Mouse (Mus musculus): ENCODE results near the gene Car2.
A peak's percentile ranks its signal among the peaks of the same experiment; 100 is the strongest.

Car2 gene

DNA sequence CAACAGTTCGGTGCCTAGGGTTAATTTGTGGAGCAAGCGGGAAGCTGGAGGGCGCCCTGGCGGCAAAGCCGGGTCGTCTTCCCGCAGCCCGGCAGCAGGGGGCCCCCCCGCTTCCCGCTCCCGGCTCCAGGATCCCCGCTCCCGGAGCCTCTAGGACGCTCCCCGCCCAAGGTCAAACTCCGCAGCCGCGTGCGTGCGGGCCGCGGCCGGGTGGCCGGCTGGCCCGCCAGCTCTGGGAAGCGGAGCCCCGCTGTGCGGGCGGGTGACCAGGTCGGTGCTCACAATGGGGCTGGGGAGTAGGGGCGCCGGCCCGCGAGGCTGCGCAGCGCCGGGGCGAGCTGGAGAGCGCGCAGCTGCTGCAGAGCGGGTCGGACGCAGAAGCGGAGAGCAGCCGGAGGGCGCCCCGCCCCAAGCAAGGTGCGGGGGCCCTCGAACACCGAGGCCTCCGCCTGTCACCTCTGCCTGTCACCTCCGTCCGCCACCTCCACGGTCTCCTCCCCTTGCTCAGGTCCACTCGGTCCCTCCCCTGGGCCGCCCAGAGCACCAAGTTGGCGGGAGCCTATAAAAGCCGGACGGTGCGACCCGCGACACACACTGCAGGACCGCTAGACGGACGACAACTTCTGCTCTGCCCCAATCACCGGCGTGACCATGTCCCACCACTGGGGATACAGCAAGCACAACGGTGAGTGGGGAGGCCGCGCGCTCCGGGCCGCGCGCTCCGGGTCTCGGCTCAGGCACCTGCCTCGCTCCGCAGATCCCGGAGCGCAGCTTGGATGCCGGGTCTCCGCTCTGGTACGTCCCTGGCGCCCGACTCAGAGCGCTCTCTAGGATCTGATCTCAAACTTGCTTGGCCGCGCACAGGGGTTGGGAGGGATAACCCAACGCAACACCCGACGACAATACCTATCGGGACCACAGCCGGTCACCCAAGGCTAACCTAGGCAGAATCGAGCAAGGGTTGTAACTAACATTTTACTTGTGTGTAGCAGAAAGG, at the start of gene Car2:
Car2 (plus strand) TSS at position 172 of the 997 bp plus-strand sequence.
- DNase-seq (ENCODE audit: low spot score in 2 of 2), result peak; percentile 50 to 52

DNA sequence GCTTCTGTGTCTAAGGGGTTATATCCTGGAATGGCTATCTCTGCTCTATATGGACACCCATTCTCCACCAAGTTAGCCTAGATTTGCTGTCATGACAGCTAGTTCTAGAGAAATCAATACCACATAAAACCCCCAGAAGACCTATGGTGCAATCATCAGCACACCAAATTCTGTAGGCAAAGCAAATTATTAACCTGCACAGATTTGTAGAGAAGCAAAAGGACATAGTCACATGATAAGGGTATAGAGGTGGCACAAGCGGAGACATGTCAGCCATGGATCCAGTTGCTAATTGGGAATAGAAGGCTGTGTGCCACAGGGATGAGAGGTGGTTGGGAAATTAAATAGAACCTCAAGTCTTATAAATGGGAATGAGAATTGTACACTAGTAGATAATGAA, 47.1 kb upstream of the Car2 start:
- DNase-seq (ENCODE audit: low spot score in 2 of 2), result no peak

GRCm38 (mm10) chr3:14839466-14840118, 46.5 kb upstream of the Car2 start:
- DNase-seq (ENCODE audit: low spot score in 2 of 2), result no peak

DNA sequence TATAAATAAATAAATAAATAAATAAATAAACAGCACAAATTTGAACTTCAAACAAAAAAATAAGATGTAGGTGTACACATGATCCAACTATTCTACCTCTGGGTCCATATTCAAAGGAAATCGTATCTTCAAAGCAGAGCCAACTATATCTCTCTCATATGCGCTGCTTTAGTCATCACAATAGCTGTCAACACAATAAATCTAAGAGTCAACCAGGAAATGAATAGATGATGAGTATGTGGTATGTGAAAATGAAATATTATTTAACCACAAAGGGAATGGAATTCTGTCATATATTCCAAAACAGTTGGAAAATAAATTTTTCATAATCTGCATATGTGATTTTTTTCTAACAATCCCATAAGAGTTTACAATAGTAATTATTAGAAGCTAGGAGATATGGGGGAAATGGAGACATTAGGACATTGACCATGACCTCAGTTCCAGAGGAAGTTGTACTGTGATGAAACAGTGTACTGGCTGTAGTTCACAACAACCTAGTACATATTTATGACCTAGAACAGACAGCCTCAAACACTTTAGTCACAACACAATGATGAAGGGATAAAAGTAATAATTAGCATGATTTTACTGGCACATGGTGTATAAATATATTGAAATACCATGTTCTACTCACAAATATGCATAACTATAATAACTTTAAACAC, 37.4 kb upstream of the Car2 start:
- no peak for DNase-seq (ENCODE audit: low spot score in 2 of 2)

DNA sequence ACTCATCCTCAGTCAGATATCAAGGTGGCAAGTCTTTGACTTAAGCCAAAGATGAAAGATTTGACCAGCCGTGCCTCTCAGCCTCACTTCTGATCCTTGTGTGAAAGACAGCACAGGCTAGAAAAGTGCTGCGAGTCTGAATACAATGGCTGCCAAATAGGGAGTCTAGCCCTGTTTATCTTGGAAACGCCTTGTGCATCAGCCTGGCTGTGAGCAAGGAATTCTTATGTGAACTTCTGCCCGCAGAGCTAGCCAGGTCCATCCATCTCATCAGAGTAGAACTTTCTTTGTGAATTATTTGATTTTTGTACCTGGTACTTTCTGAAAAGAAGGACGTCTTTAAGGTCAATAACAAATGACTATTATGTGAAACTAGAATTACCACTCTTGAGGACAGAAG, 32.1 kb upstream of the Car2 start:
- DNase-seq (ENCODE audit: low spot score in 2 of 2), result no peak

GRCm38 (mm10) chr3:14854446-14854845, 31.6 kb upstream of the Car2 start:
- DNase-seq (ENCODE audit: low spot score in 2 of 2), result no peak

- DNase-seq (ENCODE audit: low spot score in 2 of 2), result no peak
Observed at GRCm38 (mm10) chr3:14857874-14858273, 28.2 kb upstream of the Car2 start.

DNA sequence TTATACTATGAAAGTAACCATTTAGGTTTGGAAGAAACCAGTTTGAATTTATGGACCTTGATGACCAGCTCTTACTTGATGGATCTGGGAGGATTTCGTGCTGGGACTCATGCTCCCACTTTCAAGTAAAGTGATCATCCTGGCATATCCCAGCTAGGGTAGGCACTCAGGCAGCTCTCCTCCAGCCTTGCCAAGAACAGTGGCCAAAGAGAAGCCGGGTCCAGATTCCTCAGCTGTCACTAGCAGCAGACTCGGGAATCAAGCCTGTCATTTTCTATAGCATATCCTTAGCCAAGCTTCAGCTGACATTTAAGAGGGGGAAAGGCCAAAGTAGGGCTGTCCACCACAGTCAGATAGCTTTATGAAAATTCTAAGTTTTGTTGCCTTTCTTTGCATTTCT, 25.8 kb upstream of the Car2 start:
- no peak for DNase-seq (ENCODE audit: low spot score in 2 of 2)

DNA sequence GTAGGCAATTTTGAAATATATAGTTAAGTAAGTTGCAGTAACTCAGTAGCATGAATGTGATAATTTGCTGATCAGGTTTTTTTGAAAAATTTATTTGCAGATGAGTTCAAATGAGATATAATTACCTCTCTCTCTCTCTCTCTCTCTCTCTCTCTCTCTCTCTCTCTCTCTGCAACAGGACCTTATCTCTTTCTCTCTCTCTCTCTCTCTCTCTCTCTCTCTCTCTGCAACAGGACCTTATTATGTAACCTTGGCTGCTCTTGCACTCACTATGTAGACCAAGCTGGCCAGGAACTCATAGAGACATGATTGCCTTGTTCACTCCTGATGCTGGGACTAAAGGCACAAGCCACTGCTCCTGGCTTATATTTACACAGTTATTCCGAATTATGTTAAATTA, 24.9 kb upstream of the Car2 start:
- DNase-seq (ENCODE audit: low spot score in 2 of 2), result no peak

DNA sequence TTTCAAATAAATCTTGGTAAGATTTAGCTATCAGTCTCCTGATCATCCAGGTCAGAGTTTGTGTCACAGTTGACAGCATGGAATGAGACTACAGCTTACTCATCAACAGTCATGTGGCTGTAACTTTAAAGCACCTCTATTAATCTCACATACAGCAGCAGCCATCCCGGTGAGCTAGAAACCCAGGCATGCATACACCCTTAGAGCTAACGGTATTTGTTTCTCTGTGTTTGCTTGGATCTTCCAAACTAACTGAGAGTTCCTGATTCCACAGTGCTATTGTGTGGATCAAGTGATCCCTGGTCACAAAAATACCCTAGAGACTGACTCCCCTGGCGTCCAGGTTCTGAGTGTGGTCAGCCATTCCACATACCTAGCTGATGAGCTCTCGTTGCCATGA, 24.3 kb upstream of the Car2 start:
- DNase-seq (ENCODE audit: low spot score in 2 of 2), result no peak

GRCm38 (mm10) chr3:14862654-14863021, 23.4 kb upstream of the Car2 start:
- peak; percentile 7 to 17 for DNase-seq (ENCODE audit: low spot score in 2 of 2)

DNA sequence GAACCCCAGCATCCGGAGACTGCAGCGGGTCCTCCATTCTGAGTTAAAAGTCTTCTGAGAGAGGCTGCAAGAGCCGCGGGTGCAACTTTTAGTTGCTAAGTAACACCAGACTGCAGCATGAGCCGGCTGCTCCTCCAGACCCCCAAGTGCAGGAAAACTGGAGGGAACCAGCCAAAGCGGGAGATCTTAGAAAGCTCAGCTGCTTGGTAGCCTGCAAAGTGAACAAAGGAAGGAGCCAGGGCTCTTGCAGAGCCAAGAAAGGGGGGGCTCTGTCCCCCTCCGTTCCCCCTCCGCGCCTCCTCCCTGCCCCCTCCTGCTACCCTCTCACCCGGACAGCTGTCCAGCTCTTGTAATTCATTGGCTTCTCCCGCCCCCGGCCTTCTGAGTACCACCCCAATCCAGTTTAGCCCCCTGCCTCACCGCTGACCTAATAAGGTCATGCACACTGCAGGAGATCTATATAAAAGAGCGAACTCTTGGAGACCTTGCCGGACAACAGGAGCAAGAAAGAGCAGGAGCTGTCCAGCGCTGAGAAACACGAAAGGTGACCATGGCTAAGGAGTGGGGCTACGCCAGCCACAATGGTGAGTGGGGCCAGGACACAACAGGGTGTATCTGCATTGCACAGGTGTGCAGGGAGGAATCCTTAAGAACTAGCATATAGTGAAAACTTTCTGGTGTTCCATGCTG, 22.9 kb upstream of the Car2 start, which contains the start of gene Car3:
Car3 (plus strand) TSS at position 491 of the 690 bp plus-strand sequence.
- no peak for DNase-seq (ENCODE audit: low spot score in 2 of 2)

DNA sequence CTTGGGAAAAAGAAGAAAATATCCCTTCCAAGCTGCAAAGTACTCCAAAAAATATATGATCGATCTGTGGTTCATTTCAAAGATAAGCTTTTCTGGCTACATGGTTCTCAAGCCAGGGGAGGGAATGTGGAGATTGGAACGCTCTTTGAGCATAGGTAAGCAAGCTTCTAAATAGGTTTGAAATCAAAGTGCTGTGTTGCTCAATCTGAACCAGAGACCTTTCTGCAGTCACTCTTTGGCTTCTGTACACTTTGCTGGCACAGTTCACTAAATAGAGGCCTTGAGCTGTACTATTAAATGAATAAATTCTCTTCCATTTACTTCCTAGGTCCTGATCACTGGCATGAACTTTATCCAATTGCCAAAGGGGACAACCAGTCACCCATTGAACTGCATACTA, 22.2 kb upstream of the Car2 start:
- DNase-seq (ENCODE audit: low spot score in 2 of 2), result no peak

GRCm38 (mm10) chr3:14865941-14866340, 20.1 kb upstream of the Car2 start:
- no peak for DNase-seq (ENCODE audit: low spot score in 2 of 2)

GRCm38 (mm10) chr3:14869779-14870178, 16.3 kb upstream of the Car2 start:
- DNase-seq (ENCODE audit: low spot score in 2 of 2), result peak; percentile 66

- DNase-seq (ENCODE audit: low spot score in 2 of 2), result no peak
Observed at GRCm38 (mm10) chr3:14870528-14870927, 15.5 kb upstream of the Car2 start.

DNA sequence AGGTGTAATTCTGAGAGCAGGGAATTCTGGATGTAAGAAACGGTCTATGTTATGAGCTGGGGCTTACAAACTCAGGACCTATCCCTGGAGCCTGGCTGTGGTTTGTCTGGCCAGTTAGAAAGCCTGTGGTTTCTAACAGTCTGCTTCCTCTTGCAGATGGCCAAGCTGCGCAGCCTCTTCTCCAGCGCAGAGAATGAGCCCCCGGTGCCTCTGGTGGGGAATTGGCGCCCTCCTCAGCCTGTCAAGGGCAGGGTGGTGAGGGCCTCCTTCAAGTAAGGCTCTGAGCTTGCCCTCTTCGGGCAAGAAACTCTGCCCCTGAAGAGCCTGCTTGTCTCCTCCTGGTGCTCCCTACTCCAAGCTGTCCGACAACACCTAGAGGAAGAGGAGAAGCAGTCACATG, 14.7 kb upstream of the Car2 start:
- no peak for DNase-seq (ENCODE audit: low spot score in 2 of 2)

DNA sequence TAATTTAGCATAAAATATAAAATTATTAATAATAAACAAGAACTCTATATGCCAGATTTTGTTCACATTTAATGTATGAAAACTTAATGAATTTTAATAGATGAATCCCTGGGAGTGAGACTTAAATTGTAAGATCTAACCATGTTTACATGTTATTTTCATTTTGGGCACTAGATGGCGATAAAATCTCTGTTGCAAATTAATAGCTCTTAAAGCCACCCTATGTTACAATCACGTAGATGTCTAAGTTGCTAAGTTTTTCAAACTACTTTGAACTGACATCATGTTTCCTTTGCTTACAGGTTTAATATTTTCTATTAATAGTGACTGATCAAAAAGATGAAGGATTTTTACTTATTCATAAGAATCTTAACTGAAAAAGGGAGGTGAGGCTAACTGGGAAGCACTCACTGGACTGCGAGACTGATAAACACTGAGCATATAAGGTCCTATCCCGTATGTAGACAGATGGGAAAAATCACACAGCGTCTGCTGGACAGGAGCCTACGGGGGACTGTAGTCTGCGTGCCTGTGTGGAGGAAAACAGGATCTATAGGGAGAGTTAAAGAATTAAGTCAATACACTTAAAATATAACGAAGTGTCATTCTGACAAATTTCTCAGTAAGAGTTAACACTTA, 11.6 kb upstream of the Car2 start:
- DNase-seq (ENCODE audit: low spot score in 2 of 2), result no peak

DNA sequence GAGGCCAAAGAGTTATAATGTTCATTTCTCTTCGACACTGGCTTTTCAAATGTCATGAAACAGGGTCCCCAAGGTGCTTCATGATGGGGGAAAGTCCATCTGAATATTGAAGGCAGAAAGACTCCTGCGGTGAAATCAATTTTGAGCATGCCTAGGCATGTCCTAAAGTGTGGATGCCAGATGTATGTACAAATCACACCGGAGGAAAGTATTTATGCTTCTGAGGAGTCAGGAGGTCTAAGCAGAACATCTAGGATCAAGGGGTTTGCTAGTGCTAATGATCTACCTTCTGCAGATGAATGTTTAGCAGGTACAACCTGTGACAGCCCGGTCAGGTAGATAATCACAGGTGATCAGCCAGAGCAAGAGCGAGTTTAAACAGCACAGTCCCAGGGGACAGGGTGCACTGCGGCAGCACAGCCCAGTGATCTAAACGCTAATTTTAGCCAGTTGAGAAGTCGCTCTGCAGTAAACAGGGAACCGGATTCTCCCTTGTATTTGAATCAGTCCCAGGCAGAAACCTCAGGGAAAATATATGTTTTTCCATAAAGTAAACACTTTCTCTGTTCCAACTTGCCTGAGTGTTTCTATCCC, 9.7 kb upstream of the Car2 start:
- DNase-seq (ENCODE audit: low spot score in 2 of 2), result no peak

- DNase-seq (ENCODE audit: low spot score in 2 of 2), result no peak
Observed at GRCm38 (mm10) chr3:14877251-14877909, 8.7 kb upstream of the Car2 start.

All from right cerebral cortex, adult 2 months (tissue).